Mouse (Mus musculus) neutrophil, adult 5-6 weeks (primary cell): ENCODE results near the gene Phxr2. TPM values are rescaled to one million over a fixed set of nuclear protein-coding genes. Genes with fewer than 3 reads are reported as not detected.

Experiments
- ATAC-seq: fragments of 151-379, 151-347 bp; 2 replicates; pipeline ENCODE4 v1.8.0; 2017; ENCODE audit warnings: mild to moderate bottlenecking, moderate TSS enrichment; ENCODE audit not compliant: insufficient number of reproducible peaks, poor library complexity, low FRiP score, severe bottlenecking; ENCODE audit errors: extremely low read depth
- total RNA-seq: library from RNA; stranded (forward); fragments of 200-1000 nt; gene quantifications from 2 replicates; pipeline ENCODE4 v1.2.3, GENCODE M21; 2017

The Phxr2 gene
- total RNA-seq, 1 experiment from 2014 or later: 0.93 TPM

GRCm38 (mm10) chr10:99106703-99107631 lies 19.2 kb downstream of the Phxr2 start, which contains the start of gene Poc1b:
Poc1b (plus strand) TSS chr10:99107036.
- peak; percentile 53 for ATAC-seq

- no peak for ATAC-seq
These were observed 19.8 kb downstream of the Phxr2 start for GRCm38 (mm10) chr10:99106311-99106702.

- no peak for ATAC-seq
These were observed 20.6 kb downstream of the Phxr2 start for GRCm38 (mm10) chr10:99105522-99105921.

- peak; percentile 94 for ATAC-seq
These were observed 28.8 kb downstream of the Phxr2 start for GRCm38 (mm10) chr10:99097374-99097773.

- ATAC-seq: no peak
These were observed 31.0 kb downstream of the Phxr2 start for GRCm38 (mm10) chr10:99095114-99095513.

GRCm38 (mm10) chr10:99093364-99093763 lies 32.8 kb downstream of the Phxr2 start:
- ATAC-seq: no peak

- no peak for ATAC-seq
These were observed 36.2 kb downstream of the Phxr2 start for GRCm38 (mm10) chr10:99089906-99090305.

GRCm38 (mm10) chr10:99086029-99086428 lies 40.1 kb downstream of the Phxr2 start:
- no peak for ATAC-seq

- no peak for ATAC-seq
These were observed 40.9 kb downstream of the Phxr2 start for GRCm38 (mm10) chr10:99085240-99085587.

GRCm38 (mm10) chr10:99084397-99085239 lies 41.5 kb downstream of the Phxr2 start:
- ATAC-seq: peak; percentile 84

- no peak for ATAC-seq
These were observed 42.6 kb downstream of the Phxr2 start for GRCm38 (mm10) chr10:99083431-99084003.

GRCm38 (mm10) chr10:99081569-99081990 lies 44.5 kb downstream of the Phxr2 start:
- no peak for ATAC-seq

GRCm38 (mm10) chr10:99078621-99079020 lies 47.5 kb downstream of the Phxr2 start:
- no peak for ATAC-seq

GRCm38 (mm10) chr10:99076113-99076895 lies 49.8 kb downstream of the Phxr2 start:
- no peak for ATAC-seq

Other genes starting within 250 kb of the Phxr2 start
- 216 and 258 TPM in 2 replicates for gene Atp2b1, start 211.9 kb downstream of the Phxr2 start, total RNA-seq
- gene Poc1b, start 19.3 kb downstream of the Phxr2 start, total RNA-seq: 9.0 and 12.8 TPM in 2 replicates
- 20.1 and 21.9 TPM in 2 replicates for gene Galnt4, start 18.2 kb downstream of the Phxr2 start, total RNA-seq
- gene Dusp6, start 136.9 kb upstream of the Phxr2 start, total RNA-seq: 136 and 143 TPM in 2 replicates